Comparison of ENCODE assay signal across 8 mouse cellular contexts in the genomic region with DNA sequence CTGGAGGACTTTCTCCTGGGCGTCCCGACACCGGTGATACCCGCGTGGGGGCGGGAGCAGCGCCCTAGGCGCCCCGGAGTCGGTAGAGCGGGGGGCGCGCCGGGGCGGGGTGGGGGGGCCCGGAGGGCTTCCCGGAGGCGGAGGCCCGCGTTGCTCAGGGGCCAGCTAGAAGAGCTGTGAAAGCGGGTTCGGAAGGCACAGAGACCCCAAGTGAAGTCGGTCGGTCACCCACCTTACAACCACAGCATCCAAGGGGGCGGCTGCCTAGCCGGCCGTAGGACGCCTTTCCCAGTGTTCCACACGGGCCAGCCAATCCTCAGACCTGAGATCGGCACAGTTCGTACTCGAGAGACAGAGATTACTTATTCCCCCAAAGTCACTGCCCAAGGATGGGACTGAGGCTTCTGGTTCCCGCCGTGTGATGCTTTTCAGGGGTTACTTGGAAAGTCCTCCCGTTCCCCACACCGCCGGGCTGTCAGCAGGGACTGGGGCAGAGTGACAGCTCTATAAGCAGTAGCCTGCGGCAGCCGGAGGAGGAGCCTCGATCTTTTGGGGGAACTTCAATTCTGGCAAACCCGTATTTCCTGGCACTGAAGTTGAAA. TPM values are rescaled to one million over a fixed set of nuclear protein-coding genes. Genes with fewer than 3 reads are reported as not detected.
A peak's percentile ranks its signal among the peaks of the same experiment; 100 is the strongest.
DNase-seq lines count a peak whose midpoint lies in the region; ATAC-seq lines count a peak whose summit lies in the region.

No protein-coding gene starts in this region.

- WGBS in hindbrain, embryonic 16.5 days = 1% methylated on average over 19 of the region's 41 CpGs

- H3K27me3 ChIP-seq in hindbrain, embryonic 16.5 days (replicated peaks; ENCODE audit: control insufficient read depth, insufficient read depth, low read length) = no peaks in the 10 kb centered on the region
- H3K27me3 ChIP-seq in megakaryocyte, embryonic 14.5 days (replicated peaks) = no peaks in the 10 kb centered on the region

- H3K4me3 ChIP-seq in hindbrain, embryonic 16.5 days (ENCODE audit: low read length) = peak overlapping the region; percentile 95
- peak overlapping the region; percentile 96 for H3K4me3 ChIP-seq in megakaryocyte, embryonic 14.5 days (replicated peaks)

- peaks cover 17% of the 10 kb centered on the region for H3K4me1 ChIP-seq in hindbrain, embryonic 16.5 days (ENCODE audit: control insufficient read depth, insufficient read depth, low read depth, low read length)
- peaks cover 28% of the 10 kb centered on the region for H3K4me1 ChIP-seq in megakaryocyte, embryonic 14.5 days

- peak overlapping the region; percentile 85 for H3K27ac ChIP-seq in hindbrain, embryonic 16.5 days (ENCODE audit: low read depth, low read length)

- ATAC-seq in hindbrain, embryonic 16.5 days = peak; percentile 62

- peak overlapping the region; percentile 99 for H3K9ac ChIP-seq in hindbrain, embryonic 16.5 days (ENCODE audit: low read depth, low read length)

- intact Hi-C loops in left cerebral cortex, postnatal 10 days (cut with DNase I) = loop anchor here (10.0 kb wide), 1 partner anchor 375 kb away; a partner anchor contains a TSS

- peak; percentile 57 for DNase-seq in R1 (ENCODE audit: low read depth, low spot score)
- peak; percentile 74 to 76 for DNase-seq in cerebellum, postnatal 25 days
- DNase-seq in gastrocnemius, adult 18-20 months (ENCODE audit: low spot score) = peak; percentile 56
- DNase-seq in left cerebral cortex, postnatal 10 days (ENCODE audit: extremely low spot score in 1 of 2, low spot score in 2 of 2) = peak; percentile 53 to 80
- peak; percentile 70 to 77 for DNase-seq in right cerebral cortex, postnatal 10 days (ENCODE audit: low spot score in 2 of 2)
- DNase-seq in urinary bladder, postnatal 10 days (ENCODE audit: low spot score) = peak; percentile 18

- peak overlapping the region; percentile 77 for H3K4me2 ChIP-seq in hindbrain, embryonic 16.5 days (ENCODE audit: low read length)

- H3K9me3 ChIP-seq in hindbrain, embryonic 16.5 days (ENCODE audit: control insufficient read depth, low read length) = no peaks in the 10 kb centered on the region
- peaks cover 3% of the 10 kb centered on the region; the same call in 1 of the 2 replicates for H3K9me3 ChIP-seq in megakaryocyte, embryonic 14.5 days

- H3K36me3 ChIP-seq in hindbrain, embryonic 16.5 days (ENCODE audit: control insufficient read depth, insufficient read depth, low read length) = peaks cover 4% of the 10 kb centered on the region; the same call in 1 of the 2 replicates
- H3K36me3 ChIP-seq in megakaryocyte, embryonic 14.5 days (replicated peaks; ENCODE audit: low read length) = peaks cover 36% of the 10 kb centered on the region

RNA-seq across cellular contexts. Expression of a gene that starts 0.8 kb away (rescaled TPM):
- 1 to 10 TPM; 3.8 to 4.5 TPM for total RNA-seq in gastrocnemius, adult 18-20 months (2021)
- 73.8 and 77.8 TPM in 2 replicates for polyA plus RNA-seq in hindbrain, embryonic 16.5 days (2015; fragmentation: Nextera tagmentation; extraction: Ambion mirVana)
- total RNA-seq in left cerebral cortex, postnatal 10 days (2021) = 10 to 100 TPM; 33.3 to 36.3 TPM
- 2.3 and 14.0 TPM in 2 replicates for polyA plus RNA-seq in megakaryocyte, embryonic 14.5 days (2012; ENCODE audit: insufficient read depth, low replicate concordance)

RNA-seq across cellular contexts. Expression of a gene that starts 29.9 kb away (rescaled TPM):
- total RNA-seq in gastrocnemius, adult 18-20 months (2021) = 10 to 100 TPM in 1 of 2 experiments, 1 to 10 TPM in 1; 9.3 to 13.3 TPM
- polyA plus RNA-seq in hindbrain, embryonic 16.5 days (2015; fragmentation: Nextera tagmentation; extraction: Ambion mirVana) = 26.8 and 37.3 TPM in 2 replicates
- total RNA-seq in left cerebral cortex, postnatal 10 days (2021) = 10 to 100 TPM; 37.0 to 41.3 TPM
- 0.20 and 1.3 TPM in 2 replicates for polyA plus RNA-seq in megakaryocyte, embryonic 14.5 days (2012; ENCODE audit: insufficient read depth, low replicate concordance)

Comparison
In these comparisons a context has a peak if more than half of its experiments do, and no peak if none do; other contexts are left out.
1. Peak in every context shown above with its lines: DNase-seq, ATAC-seq, H3K4me3 ChIP-seq and H3K27ac ChIP-seq.
2. DNase-seq: peak in every context shown above with its lines; median percentile 75 in cerebellum, postnatal 25 days; 74 in right cerebral cortex, postnatal 10 days; 66 in left cerebral cortex, postnatal 10 days; 57 in R1; 56 in gastrocnemius, adult 18-20 months; 18 in urinary bladder, postnatal 10 days.
3. RNA of a gene that starts 0.8 kb away (total RNA-seq): 33.3 to 36.3 TPM in left cerebral cortex, postnatal 10 days; 3.8 to 4.5 TPM in gastrocnemius, adult 18-20 months; every median in the first group is over 4 times any median in the second.